Mouse (Mus musculus): ENCODE results near the gene Ngfr. TPM values are rescaled to one million over a fixed set of nuclear protein-coding genes. Genes with fewer than 3 reads are reported as not detected.

Gene Ngfr
- total RNA-seq, 2 experiments from 2014 or later, result 3.7 to 4.3 TPM

Other genes with a start within 250 kb of the Ngfr start
- gene Slc35b1, start 203.0 kb downstream of the Ngfr start, total RNA-seq (2021), result 10 to 100 TPM; 57.1 to 60.5 TPM
- gene Spop, start 173.7 kb downstream of the Ngfr start, total RNA-seq (2021), result 100 to 1,000 TPM; 111 to 133 TPM
- gene Nxph3, start 73.2 kb downstream of the Ngfr start, total RNA-seq (2021), result 1 to 10 TPM; 1.0 to 1.1 TPM
- 100 to 1,000 TPM; 304 to 319 TPM for gene Phb, start 79.2 kb upstream of the Ngfr start, total RNA-seq (2021)
- gene Zfp652, start 124.9 kb upstream of the Ngfr start, total RNA-seq (2021), result 10 to 100 TPM; 42.8 to 48.2 TPM
- gene B130006D01Rik, start 135.9 kb upstream of the Ngfr start, total RNA-seq (2021), result 1 to 10 TPM in 1 of 2 experiments, under 1 TPM in 1; 0.57 to 1.1 TPM
- gene Phospho1, start 236.8 kb upstream of the Ngfr start, total RNA-seq (2021), result 10 to 100 TPM; 71.7 to 82.2 TPM
- gene Gngt2, start 249.5 kb upstream of the Ngfr start, total RNA-seq (2021), result 10 to 100 TPM; 23.2 to 23.8 TPM

All from heart, postnatal 4 days (tissue).